Mouse (Mus musculus) embryonic facial prominence, embryonic 11.5 days (tissue): Measurements from ENCODE around the gene Smim6. TPM values are rescaled to one million over a fixed set of nuclear protein-coding genes. Genes with fewer than 3 reads are reported as not detected.

ENCODE experiments used
- ATAC-seq: fragments of 200-750 bp; cut with Nextera tagmentation; replicated peaks from 2 replicates; pipeline ENCODE4 v1.8.0; 2017; ENCODE audit warnings: low read depth; ENCODE audit not compliant: insufficient number of reproducible peaks, low FRiP score, low TSS enrichment
- DNase-seq: peaks from one replicate; pipeline ENCODE4 v3.0.0-alpha.2; 2015; ENCODE audit warnings: low spot score
- H3K27ac ChIP-seq: fragments of 300-500 bp; sonication (generic); replicated peaks from 2 replicates; pipeline ENCODE4 v1.5.1; 2014; ENCODE audit warnings: mild to moderate bottlenecking, low read depth, low read length, control low read depth
- H3K27me3 ChIP-seq: fragments of 300-500 bp; sonication (generic); 2 replicates; pipeline ENCODE4 v1.6.1; 2014; ENCODE audit warnings: mild to moderate bottlenecking, low read length, moderate library complexity, mixed read lengths; ENCODE audit not compliant: control insufficient read depth, insufficient read depth
- H3K36me3 ChIP-seq: fragments of 300-500 bp; sonication (generic); replicated peaks from 2 replicates; pipeline ENCODE4 v1.6.1; 2014; ENCODE audit warnings: low read depth, mild to moderate bottlenecking, low read length, moderate library complexity, mixed read lengths; ENCODE audit not compliant: control insufficient read depth, insufficient read depth
- H3K4me1 ChIP-seq: fragments of 300-500 bp; sonication (generic); 2 replicates; pipeline ENCODE4 v1.6.1; 2014; ENCODE audit warnings: low read length, mixed read lengths; ENCODE audit not compliant: control insufficient read depth, insufficient read depth
- H3K4me2 ChIP-seq: fragments of 300-500 bp; sonication (generic); 2 replicates; pipeline ENCODE4 v1.6.1; 2014; ENCODE audit warnings: low read depth, mild to moderate bottlenecking, control low read depth, low read length, moderate library complexity
- H3K4me3 ChIP-seq: fragments of 300-500 bp; sonication (generic); 2 replicates; pipeline ENCODE4 v1.5.1; 2014; ENCODE audit warnings: low read depth, low read length, control low read depth
- H3K9ac ChIP-seq: fragments of 300-500 bp; sonication (generic); replicated peaks from 2 replicates; pipeline ENCODE4 v1.6.1; 2014; ENCODE audit warnings: mild to moderate bottlenecking, control low read depth, low read length
- H3K9me3 ChIP-seq: fragments of 300-500 bp; sonication (generic); replicated peaks from 2 replicates; pipeline ENCODE4 v1.6.1; 2016; ENCODE audit warnings: mild to moderate bottlenecking, low read length, inconsistent platforms, mixed read lengths; ENCODE audit not compliant: control insufficient read depth
- WGBS: fragments of 180-500 bp; shearing (Covaris S2); extraction: QIAGEN DNeasy Blood & Tissue Kit; methylation state at CpG from one replicate; pipeline ENCODE4 v1.1.7; 2014; 5-methylcytosine and 5-hydroxymethylcytosine counted together
- polyA plus RNA-seq: library from polyadenylated mRNA; unstranded; fragments of >200 nt; fragmentation: Nextera tagmentation; extraction: Ambion mirVana; gene quantifications from 2 replicates; pipeline ENCODE4 v1.2.1, GENCODE M21; 2014

Gene Smim6
- 0.21 TPM in 1 of 2 replicates, not detected in the other for polyA plus RNA-seq

DNA sequence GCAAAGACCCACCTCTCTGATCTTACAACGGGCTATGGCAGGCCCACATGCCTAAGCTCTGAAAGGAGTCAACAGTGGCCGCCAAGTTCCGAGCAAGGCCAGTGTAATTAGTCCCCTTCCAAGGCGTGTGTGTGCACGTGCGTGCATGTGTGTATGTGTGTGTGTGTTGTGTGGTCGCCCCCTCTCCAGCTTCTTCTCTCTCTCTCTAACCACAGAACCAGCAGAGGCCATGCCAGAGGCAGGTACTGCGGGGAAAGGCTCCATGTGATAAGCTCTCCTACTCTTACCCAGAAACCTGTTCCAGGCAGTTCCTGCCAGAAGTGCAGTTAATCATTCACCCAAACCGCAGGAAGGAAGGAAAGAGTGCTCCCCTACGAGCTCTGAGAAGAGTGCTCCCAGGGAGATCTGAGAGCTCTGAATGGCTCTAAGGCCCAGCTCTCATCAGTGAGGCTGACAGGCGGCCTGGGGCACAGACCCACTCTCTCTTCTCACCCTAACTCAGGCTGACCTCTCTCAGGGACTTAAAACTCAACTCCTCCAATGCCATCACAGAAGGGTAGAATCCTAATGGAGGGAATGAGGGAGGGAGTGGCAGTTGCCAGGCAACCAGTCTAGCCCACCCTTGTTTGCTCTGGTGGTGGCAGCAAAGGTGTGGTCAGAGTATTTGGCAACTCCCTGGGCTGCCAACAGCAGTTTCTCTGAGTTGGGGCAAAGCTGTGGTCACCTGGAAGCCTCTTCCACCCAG lies at the start of gene Smim6:
Gene Smim6 (plus strand): TSS at position 386 of the 745 bp plus-strand sequence.
- DNase-seq = no peak
- Histone ChIP-seq H3K9me3 (no peaks in the 10 kb centered on the region), H3K27ac (no peak within 1 kb of the TSS), H3K9ac (no peak within 1 kb of the TSS), H3K4me1 (no peaks in the 10 kb centered on the region), H3K4me2 (no peak within 1 kb of the TSS), H3K4me3 (no peak within 1 kb of the TSS), H3K27me3 (no peaks in the 10 kb centered on the region), H3K36me3 (no peaks in the 10 kb centered on the region; the same call in 1 of the 2 replicates)
- 80% methylated on average over 11 of the region's 11 CpGs for WGBS
- ATAC-seq = no peak

DNA sequence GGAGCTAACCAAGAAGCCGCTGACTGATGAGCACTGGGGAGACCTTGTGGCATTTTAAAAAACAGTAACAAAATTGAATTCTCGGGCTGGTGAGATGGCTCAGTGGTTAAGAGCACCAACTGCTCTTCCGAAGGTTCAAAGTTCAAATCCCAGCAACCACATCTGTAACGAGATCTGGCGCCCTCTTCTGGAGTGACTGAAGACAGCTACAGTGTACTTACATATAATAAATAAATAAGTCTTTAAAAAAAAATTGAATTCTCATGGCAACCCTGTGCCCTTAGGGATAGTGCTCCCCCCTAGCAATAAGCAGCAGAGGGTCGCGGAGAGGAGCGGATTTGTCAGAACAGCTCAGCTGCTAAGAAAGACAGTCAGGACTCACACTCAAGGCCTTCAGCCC lies 47.9 kb upstream of the Smim6 start:
- no peak overlapping the region for H3K27ac ChIP-seq
- H3K9me3 ChIP-seq = no peaks in the 10 kb centered on the region
- no peak for DNase-seq
- WGBS = 86% methylated on average over 8 of the region's 8 CpGs
- H3K4me2 ChIP-seq = no peak overlapping the region
- H3K4me3 ChIP-seq = no peak overlapping the region
- ATAC-seq = no peak
- H3K36me3 ChIP-seq = no peaks in the 10 kb centered on the region
- H3K4me1 ChIP-seq = no peaks in the 10 kb centered on the region
- peaks cover 11% of the 10 kb centered on the region for H3K27me3 ChIP-seq
- no peak overlapping the region for H3K9ac ChIP-seq

DNA sequence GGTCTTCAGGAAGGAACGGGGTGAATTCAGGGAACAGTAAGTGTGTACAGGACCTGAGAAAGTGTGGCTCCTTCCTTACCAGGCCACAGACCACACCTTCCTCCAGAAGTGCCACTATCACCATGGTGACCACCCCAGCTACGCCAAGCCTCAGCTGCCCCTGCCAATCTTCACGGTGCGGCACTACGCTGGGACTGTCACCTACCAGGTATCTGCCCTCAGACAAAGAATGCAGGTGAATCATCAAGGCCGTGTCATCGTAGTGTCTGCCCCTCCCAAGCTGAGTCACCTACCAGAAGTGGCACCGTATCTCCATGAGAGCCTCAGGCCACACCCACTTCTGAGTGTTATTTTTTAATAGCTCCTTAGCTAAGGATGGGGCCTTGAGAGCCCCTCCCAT lies 42.4 kb upstream of the Smim6 start:
- WGBS = 86% methylated on average over 8 of the region's 8 CpGs
- H3K36me3 ChIP-seq = no peaks in the 10 kb centered on the region
- no peak overlapping the region for H3K27ac ChIP-seq
- H3K4me3 ChIP-seq = no peak overlapping the region
- H3K9ac ChIP-seq = no peak overlapping the region
- DNase-seq = no peak
- no peaks in the 10 kb centered on the region for H3K27me3 ChIP-seq
- H3K4me1 ChIP-seq = no peaks in the 10 kb centered on the region
- H3K9me3 ChIP-seq = no peaks in the 10 kb centered on the region
- no peak overlapping the region for H3K4me2 ChIP-seq
- ATAC-seq = no peak

DNA sequence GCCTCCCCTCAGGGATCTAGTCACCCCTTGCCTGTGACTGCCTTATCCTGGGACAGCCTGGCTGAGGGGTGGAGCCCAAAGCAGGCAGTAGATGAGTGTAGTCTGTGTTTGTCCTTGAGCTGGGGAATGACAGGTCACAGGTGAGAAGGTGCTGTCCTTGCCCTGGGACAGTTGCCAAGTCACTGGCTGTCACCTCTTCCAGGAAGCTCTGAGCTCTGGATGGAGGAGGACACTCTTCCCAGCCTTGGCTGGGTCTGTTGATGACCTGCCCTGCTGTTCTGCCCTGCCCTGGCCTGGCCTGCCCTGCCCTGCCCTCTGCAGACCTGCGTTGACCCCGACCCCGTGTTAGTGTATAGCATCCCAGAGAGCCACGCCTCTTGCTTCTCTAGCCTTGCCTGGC lies 39.4 kb upstream of the Smim6 start:
- no peaks in the 10 kb centered on the region for H3K4me1 ChIP-seq
- no peaks in the 10 kb centered on the region for H3K36me3 ChIP-seq
- ATAC-seq (no peak), DNase-seq (no peak)
- 62% methylated on average over 4 of the region's 4 CpGs for WGBS
- no peaks in the 10 kb centered on the region for H3K9me3 ChIP-seq
- H3K27ac ChIP-seq = no peak overlapping the region
- no peaks in the 10 kb centered on the region for H3K27me3 ChIP-seq
- no peak overlapping the region for H3K9ac ChIP-seq
- H3K4me3 ChIP-seq = no peak overlapping the region
- no peak overlapping the region for H3K4me2 ChIP-seq

DNA sequence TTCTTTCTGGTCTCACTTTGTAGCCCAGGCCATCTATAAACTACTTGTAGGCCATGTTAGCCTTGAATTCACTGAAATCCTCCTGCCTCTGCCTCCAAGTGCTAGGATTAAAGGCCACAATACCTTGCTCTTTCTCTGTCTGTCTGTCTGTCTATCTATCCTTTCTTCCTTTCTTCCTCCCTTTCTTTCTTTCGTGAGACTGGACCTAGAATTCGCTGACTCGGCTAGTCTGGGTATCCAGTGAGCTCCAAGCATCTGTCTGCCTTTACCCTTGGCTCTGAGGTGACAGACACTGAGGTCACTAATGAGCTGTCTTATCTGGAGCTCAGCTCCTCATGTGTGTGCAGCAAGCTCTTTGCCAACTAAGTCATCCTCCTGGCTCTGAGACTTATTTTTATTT lies 35.9 kb upstream of the Smim6 start:
- DNase-seq (no peak), ATAC-seq (no peak)

DNA sequence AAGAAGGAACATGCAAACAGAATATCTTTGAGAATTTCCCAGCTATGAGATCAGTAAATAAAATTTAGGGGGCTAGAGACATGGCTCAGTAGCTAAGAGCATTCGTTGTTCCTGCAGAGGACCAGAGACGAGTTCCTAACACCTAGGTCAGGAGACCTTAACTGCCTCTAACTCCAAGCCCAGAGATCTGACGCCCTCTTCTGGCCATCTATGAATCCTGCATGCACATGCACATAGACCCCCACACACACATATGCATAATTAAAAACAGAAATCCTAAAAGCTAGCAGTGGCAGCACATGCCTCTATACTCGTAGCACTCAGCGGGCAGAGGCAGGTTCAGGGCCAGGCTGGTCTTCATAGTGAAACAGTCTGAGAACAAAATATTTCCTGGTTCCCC lies 35.4 kb upstream of the Smim6 start:
- Histone ChIP-seq H3K9me3 (no peaks in the 10 kb centered on the region), H3K9ac (no peak overlapping the region), H3K4me1 (no peaks in the 10 kb centered on the region), H3K4me3 (no peak overlapping the region), H3K4me2 (no peak overlapping the region), H3K27ac (no peak overlapping the region), H3K36me3 (no peaks in the 10 kb centered on the region), H3K27me3 (no peaks in the 10 kb centered on the region)
- DNase-seq = no peak
- ATAC-seq = no peak
- WGBS = 72% methylated on average over 5 of the region's 5 CpGs

More for the DNA sequence above, 35.9 kb upstream of the Smim6 start:
- no peaks in the 10 kb centered on the region for H3K36me3 ChIP-seq
- H3K4me1 ChIP-seq = no peaks in the 10 kb centered on the region
- no peaks in the 10 kb centered on the region for H3K27me3 ChIP-seq
- H3K27ac ChIP-seq = no peak overlapping the region
- H3K4me2 ChIP-seq = no peak overlapping the region
- no peak overlapping the region for H3K9ac ChIP-seq
- no peaks in the 10 kb centered on the region for H3K9me3 ChIP-seq
- H3K4me3 ChIP-seq = no peak overlapping the region
- 91% methylated on average over 3 of the region's 3 CpGs for WGBS

DNA sequence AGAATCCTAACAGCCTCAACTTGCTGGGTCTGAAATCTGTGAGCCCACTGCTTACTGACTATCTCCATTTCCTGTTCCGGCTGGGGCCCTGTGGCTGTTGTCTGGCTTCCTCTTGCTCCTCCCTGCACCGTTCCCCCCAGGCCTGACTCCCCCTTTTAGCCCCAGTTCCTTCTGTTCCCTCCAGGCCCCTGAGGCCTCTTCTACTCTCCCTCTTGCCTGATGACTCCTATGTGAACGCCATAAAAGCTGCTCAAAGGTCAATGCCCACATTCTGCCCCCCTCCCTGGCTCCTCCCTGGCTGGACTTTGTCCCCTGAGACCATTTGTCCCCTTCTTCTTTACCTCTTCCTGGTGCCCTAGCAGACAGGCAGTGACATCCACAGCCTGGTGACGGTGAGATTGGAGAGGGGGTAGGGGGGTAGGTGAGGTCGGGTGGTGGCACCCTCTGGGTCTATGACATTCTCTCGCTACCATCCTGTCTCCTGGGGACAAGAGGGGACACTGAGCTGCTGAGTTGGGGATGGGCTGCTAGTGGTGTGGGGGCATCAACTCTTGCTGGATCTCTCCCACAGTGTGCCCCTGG lies 34.6 kb upstream of the Smim6 start:
- no peaks in the 10 kb centered on the region for H3K27me3 ChIP-seq
- ATAC-seq = no peak
- H3K36me3 ChIP-seq = no peaks in the 10 kb centered on the region
- 60% methylated on average over 6 of the region's 6 CpGs for WGBS
- H3K27ac ChIP-seq = no peak overlapping the region
- H3K9ac ChIP-seq = no peak overlapping the region
- no peak overlapping the region for H3K4me3 ChIP-seq
- no peak for DNase-seq
- H3K9me3 ChIP-seq = no peaks in the 10 kb centered on the region
- H3K4me1 ChIP-seq = no peaks in the 10 kb centered on the region
- no peak overlapping the region for H3K4me2 ChIP-seq

DNA sequence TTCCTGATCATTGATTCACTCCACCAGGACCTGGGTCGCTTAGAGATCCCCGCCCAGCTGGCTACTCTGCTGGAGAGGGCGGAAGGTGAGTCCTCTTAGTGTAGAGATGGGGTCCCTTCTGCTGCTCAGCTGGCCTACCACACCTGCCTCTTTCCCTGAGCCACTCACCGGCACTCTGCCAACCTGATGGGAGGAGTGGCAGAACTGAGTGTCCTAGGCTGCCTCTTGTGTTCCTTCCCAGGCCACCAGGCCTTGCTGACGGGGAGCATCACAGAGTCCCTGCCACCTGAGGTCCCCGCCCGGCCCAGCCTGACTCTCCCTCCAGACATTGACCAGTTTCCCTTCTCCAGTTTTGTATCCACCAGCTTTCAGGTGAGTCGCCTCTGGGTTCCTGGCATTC lies 33.7 kb upstream of the Smim6 start:
- H3K4me1 ChIP-seq = no peaks in the 10 kb centered on the region
- no peak for DNase-seq
- WGBS = 76% methylated on average over 8 of the region's 8 CpGs
- ATAC-seq = no peak
- no peak overlapping the region for H3K4me2 ChIP-seq
- H3K36me3 ChIP-seq = no peaks in the 10 kb centered on the region
- no peaks in the 10 kb centered on the region for H3K9me3 ChIP-seq
- no peak overlapping the region for H3K27ac ChIP-seq
- H3K4me3 ChIP-seq = no peak overlapping the region
- H3K27me3 ChIP-seq = peaks cover 2% of the 10 kb centered on the region; the same call in 1 of the 2 replicates
- no peak overlapping the region for H3K9ac ChIP-seq
